Mouse (Mus musculus): Measurements from ENCODE around the gene Il18. TPM values are rescaled to one million over a fixed set of nuclear protein-coding genes. Genes with fewer than 3 reads are reported as not detected.

Il18 gene
- 9.3 and 11.2 TPM in 2 replicates for polyA plus RNA-seq (2012; rRNA removed)

GRCm38 (mm10) chr9:50554241-50555093 lies at the start of gene Il18:
Gene Il18 (plus strand): TSS chr9:50554827.

GRCm38 (mm10) chr9:50528293-50528892 lies 26.2 kb upstream of the Il18 start, which contains the start of gene Pts:
Gene Pts (minus strand): TSS chr9:50528724.

GRCm38 (mm10) chr9:50555094-50555446 lies 443 bp downstream of the Il18 start, which contains the start of gene Bco2:
Gene Bco2 (minus strand): TSS chr9:50555181.

DNA sequence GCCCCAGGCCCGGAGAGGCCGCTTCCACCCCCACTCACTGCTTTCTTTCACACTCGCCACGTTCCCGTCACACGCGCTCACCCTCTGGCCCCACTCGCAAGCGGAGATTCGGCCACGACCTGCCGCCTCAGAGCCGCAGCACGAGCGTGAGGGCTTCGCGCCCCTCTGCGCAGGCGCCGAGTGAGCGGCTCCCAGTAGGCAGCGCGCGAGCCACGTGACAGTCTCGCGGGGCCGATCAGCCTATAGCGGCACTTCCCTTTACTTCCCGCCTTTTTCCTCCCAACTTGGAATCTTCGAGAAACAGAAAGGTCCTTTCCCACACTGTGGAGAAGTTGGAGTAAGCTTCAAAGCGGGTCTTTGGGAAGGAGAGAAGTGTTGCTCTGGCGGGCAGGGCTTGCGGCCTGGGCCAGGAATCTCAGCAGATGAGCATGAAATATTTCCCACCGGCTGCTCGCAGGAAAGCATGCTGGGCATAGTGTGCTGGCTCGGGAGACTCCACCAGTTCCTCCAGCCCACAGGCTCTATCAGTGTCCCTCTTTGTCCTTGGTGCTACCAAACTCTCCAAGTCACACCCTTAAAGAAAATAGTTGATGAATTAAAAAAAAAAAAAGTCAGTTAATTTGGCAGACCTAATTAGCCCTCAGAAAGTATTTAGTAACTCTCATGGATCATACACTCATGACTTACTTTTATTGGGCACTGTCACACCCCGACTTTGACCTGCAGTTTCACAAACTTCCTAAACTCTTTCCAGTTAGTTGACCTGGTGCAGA lies 6.7 kb downstream of the Il18 start, which contains the start of gene Tex12:
Gene Tex12 (minus strand): TSS at position 181 of the 773 bp plus-strand sequence.

GRCm38 (mm10) chr9:50603189-50603997 lies 48.8 kb downstream of the Il18 start, which contains the start of the genes Sdhd and Timm8b:
Gene Sdhd (minus strand): TSS chr9:50603812.
Gene Timm8b (plus strand): TSS chr9:50603910.

DNA sequence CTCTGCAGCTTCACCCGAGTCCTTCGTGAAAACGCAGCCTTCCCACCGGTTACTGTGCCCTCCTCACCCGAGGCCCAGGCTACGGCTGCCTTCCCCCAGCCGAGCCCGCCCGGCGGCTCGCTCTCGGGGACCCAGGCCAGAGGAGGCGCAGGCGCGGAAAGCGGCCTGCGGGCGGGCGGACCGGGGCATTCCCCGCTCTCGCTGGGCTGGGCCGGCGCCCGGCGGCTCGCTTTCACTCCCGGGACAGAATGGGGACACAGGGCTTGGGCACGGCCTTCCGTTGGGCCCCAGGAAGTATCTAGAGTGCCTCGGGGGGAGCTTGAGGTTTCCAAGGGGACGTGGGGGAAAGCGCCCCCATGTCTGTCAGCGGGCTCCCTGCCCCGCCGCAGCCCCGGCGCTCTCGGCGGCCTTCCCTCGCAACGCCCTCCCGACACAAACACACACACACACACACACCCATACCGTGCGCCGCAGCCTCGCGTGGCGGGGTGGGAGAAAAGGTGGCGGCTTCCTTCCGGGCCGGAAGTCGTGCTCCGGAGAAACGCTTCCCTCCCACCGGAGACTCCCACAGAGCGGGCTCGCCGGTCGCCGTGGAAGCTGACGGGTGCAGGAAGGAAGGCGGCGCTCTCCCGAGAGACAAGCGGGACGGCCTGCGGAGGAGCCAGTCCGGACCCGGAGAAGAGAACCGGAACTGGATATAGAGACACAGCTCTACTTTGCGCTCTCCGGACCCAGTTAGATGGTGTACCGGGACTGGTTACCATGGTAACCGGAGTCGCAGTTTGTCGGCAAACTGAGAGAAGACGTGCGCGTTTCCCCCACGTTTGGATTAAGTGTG lies 62.4 kb downstream of the Il18 start, which contains the start of the genes Pih1d2 and Nkapd1:
Gene Pih1d2 (plus strand): TSS at position 556 of the 838 bp plus-strand sequence.
Gene Nkapd1 (minus strand): TSS at position 699 of the 838 bp plus-strand sequence.

Other genes with a start within 250 kb of the Il18 start
- gene Rpl10-ps3, start 209.9 kb upstream of the Il18 start, polyA plus RNA-seq (2012; rRNA removed), result 30.7 and 85.6 TPM in 2 replicates
- gene Plet1, start 60.3 kb upstream of the Il18 start, polyA plus RNA-seq (2012; rRNA removed), result 0.12 and 0.70 TPM in 2 replicates
- 65.7 and 82.4 TPM in 2 replicates for gene Pts, start 26.1 kb upstream of the Il18 start, polyA plus RNA-seq (2012; rRNA removed)
- gene Bco2, start 354 bp downstream of the Il18 start, polyA plus RNA-seq (2012; rRNA removed), result 0.27 and 0.43 TPM in 2 replicates
- gene Tex12, start 6.5 kb downstream of the Il18 start, polyA plus RNA-seq (2012; rRNA removed), result not detected in 2 replicates
- 135 and 195 TPM in 2 replicates for gene Sdhd, start 49.0 kb downstream of the Il18 start, polyA plus RNA-seq (2012; rRNA removed)
- 232 and 356 TPM in 2 replicates for gene Timm8b, start 49.1 kb downstream of the Il18 start, polyA plus RNA-seq (2012; rRNA removed)
- 3.7 and 5.6 TPM in 2 replicates for gene Pih1d2, start 62.5 kb downstream of the Il18 start, polyA plus RNA-seq (2012; rRNA removed)
- gene Nkapd1, start 62.6 kb downstream of the Il18 start, polyA plus RNA-seq (2012; rRNA removed), result 25.3 and 25.7 TPM in 2 replicates
- gene Dlat, start 105.0 kb downstream of the Il18 start, polyA plus RNA-seq (2012; rRNA removed), result 23.5 and 38.3 TPM in 2 replicates
- 14.7 and 22.5 TPM in 2 replicates for gene Dixdc1, start 184.7 kb downstream of the Il18 start, polyA plus RNA-seq (2012; rRNA removed)
- gene 2310030G06Rik, start 191.7 kb downstream of the Il18 start, polyA plus RNA-seq (2012; rRNA removed), result 0.92 and 2.1 TPM in 2 replicates
- gene Cryab, start 196.5 kb downstream of the Il18 start, polyA plus RNA-seq (2012; rRNA removed), result 7.3 and 17.7 TPM in 2 replicates
- gene Hspb2, start 197.5 kb downstream of the Il18 start, polyA plus RNA-seq (2012; rRNA removed), result 4.3 and 8.2 TPM in 2 replicates
- gene Fdxacb1, start 213.4 kb downstream of the Il18 start, polyA plus RNA-seq (2012; rRNA removed), result 6.9 and 8.4 TPM in 2 replicates
- 19.4 and 30.9 TPM in 2 replicates for gene Alg9, start 220.2 kb downstream of the Il18 start, polyA plus RNA-seq (2012; rRNA removed)
- gene 1110032A03Rik, start 220.7 kb downstream of the Il18 start, polyA plus RNA-seq (2012; rRNA removed), result 16.9 and 36.4 TPM in 2 replicates

All from central nervous system, embryonic 11.5 days (tissue).